Mouse (Mus musculus) liver, adult 2 months (tissue): Measurements from ENCODE around the gene Ncoa7. TPM values are rescaled to one million over a fixed set of nuclear protein-coding genes. Genes with fewer than 3 reads are reported as not detected.
A peak's percentile ranks its signal among the peaks of the same experiment; 100 is the strongest.
"Not testable (repeated sequence)": the region's sequence is repeated elsewhere in the genome, so short reads cannot be mapped to it uniquely, and the experiment has no call there.

Experiments
- DNase-seq: peaks from one replicate; pipeline ENCODE4 v3.0.0-alpha.2; 2011; ENCODE audit warnings: low read depth, low spot score; ENCODE audit errors: extremely low read depth
- H3K27ac ChIP-seq: fragments of 200-500 bp; replicated peaks from 2 replicates; pipeline ENCODE4 v1.5.1; 2012; ENCODE audit warnings: low read depth, mild to moderate bottlenecking, control low read depth, inconsistent platforms, low read length; ENCODE audit not compliant: insufficient read depth
- H3K27me3 ChIP-seq: fragments of 200-500 bp; 2 replicates; pipeline ENCODE4 v1.6.1; 2012; ENCODE audit warnings: mild to moderate bottlenecking, moderate library complexity, low read length, inconsistent platforms; ENCODE audit not compliant: control insufficient read depth, insufficient read depth
- H3K36me3 ChIP-seq: fragments of 200-500 bp; 2 replicates; pipeline ENCODE4 v1.6.1; 2012; ENCODE audit warnings: low read length, inconsistent platforms; ENCODE audit not compliant: control insufficient read depth, insufficient read depth
- H3K4me1 ChIP-seq: fragments of 200-500 bp; 2 replicates; pipeline ENCODE4 v1.6.1; 2011; ENCODE audit warnings: low read length; ENCODE audit not compliant: control insufficient read depth, insufficient read depth
- H3K4me3 ChIP-seq: fragments of 200-500 bp; 2 replicates; pipeline ENCODE4 v1.5.1; 2011; ENCODE audit warnings: low read depth, mild to moderate bottlenecking, control low read depth, low read length, moderate library complexity; ENCODE audit not compliant: insufficient read depth
- H3K79me2 ChIP-seq: fragments of 200-500 bp; 2 replicates; pipeline ENCODE4 v1.6.1; 2012; ENCODE audit warnings: inconsistent platforms, mild to moderate bottlenecking, low read length, moderate library complexity; ENCODE audit not compliant: control insufficient read depth, insufficient read depth
- H3K9ac ChIP-seq: fragments of 200-500 bp; 2 replicates; pipeline ENCODE4 v1.6.1; 2012; ENCODE audit warnings: low read depth, mild to moderate bottlenecking, control low read depth, inconsistent platforms, low read length
- CTCF ChIP-seq: fragments of 200-500 bp; IDR thresholded peaks from 2 replicates; pipeline ENCODE4 v1.5.1; 2011; ENCODE audit warnings: low read depth, low read length, control low read depth
- POLR2A ChIP-seq: fragments of 200-500 bp; IDR thresholded peaks from 2 replicates; pipeline ENCODE4 v1.6.1; 2011; ENCODE audit warnings: low read length, control low read depth; ENCODE audit not compliant: insufficient read depth; ENCODE audit errors: extremely low read depth
- WGBS: fragments of 180-500 bp; shearing (Covaris S2); methylation state at CpG from one replicate; pipeline ENCODE4 v1.1.7; 2018; 5-methylcytosine and 5-hydroxymethylcytosine counted together
- polyA plus RNA-seq: library from polyadenylated mRNA; depleted of rRNA; stranded (reverse); fragments of >200 nt; gene quantifications from 2 replicates; pipeline ENCODE4 v1.2.3, GENCODE M21; 2012
- total RNA-seq: library from RNA; depleted of rRNA; stranded (reverse); fragments of >200 nt; gene quantifications from 2 replicates; pipeline ENCODE4 v1.2.3, GENCODE M21; 2014

Ncoa7 gene
- total and polyA plus RNA-seq, 2 experiments, result 0.27 to 2.1 TPM

GRCm38 (mm10) chr10:30655655-30656054 is 147.5 kb downstream of the Ncoa7 start:
- peak; percentile 19 for DNase-seq
- H3K36me3 ChIP-seq, result peaks cover 3% of the 10 kb centered on the region; the same call in 1 of the 2 replicates
- no peaks in the 10 kb centered on the region for H3K79me2 ChIP-seq
- TF ChIP-seq CTCF, result no peak
- peak overlapping the region; percentile 51 for H3K4me3 ChIP-seq
- no peaks in the 10 kb centered on the region for H3K27me3 ChIP-seq
- 0 out of 2 replicates have a peak overlapping the region, but pooled peaks have one; percentile 27 for H3K27ac ChIP-seq
- WGBS, result 51% methylated on average over 5 of the region's 5 CpGs
- H3K9ac ChIP-seq, result peak overlapping the region; percentile 23
- no peaks in the 10 kb centered on the region for H3K4me1 ChIP-seq

GRCm38 (mm10) chr10:30647681-30648080 is 155.4 kb downstream of the Ncoa7 start:
- WGBS, result 76% methylated on average over 2 of the region's 2 CpGs

GRCm38 (mm10) chr10:30638216-30638615 is 164.9 kb downstream of the Ncoa7 start:
- Histone ChIP-seq H3K27me3 (no peaks in the 10 kb centered on the region), H3K9ac (no peak overlapping the region), H3K4me1 (no peaks in the 10 kb centered on the region), H3K79me2 (no peaks in the 10 kb centered on the region), H3K36me3 (no peaks in the 10 kb centered on the region), H3K4me3 (no peak overlapping the region), H3K27ac (no peak overlapping the region)
- no peak for DNase-seq
- no peak for TF ChIP-seq POLR2A
- TF ChIP-seq CTCF, result no peak
- 77% methylated on average over 3 of the region's 3 CpGs for WGBS

More at GRCm38 (mm10) chr10:30647681-30648080, 155.4 kb downstream of the Ncoa7 start:
- H3K9ac ChIP-seq, result no peak overlapping the region
- no peaks in the 10 kb centered on the region for H3K4me1 ChIP-seq
- no peak overlapping the region for H3K27ac ChIP-seq
- DNase-seq, result no peak
- H3K79me2 ChIP-seq, result no peaks in the 10 kb centered on the region
- no peaks in the 10 kb centered on the region; the same call in 1 of the 2 replicates for H3K36me3 ChIP-seq
- H3K4me3 ChIP-seq, result no peak overlapping the region
- TF ChIP-seq POLR2A (no peak), CTCF (no peak)
- H3K27me3 ChIP-seq, result no peaks in the 10 kb centered on the region

DNA sequence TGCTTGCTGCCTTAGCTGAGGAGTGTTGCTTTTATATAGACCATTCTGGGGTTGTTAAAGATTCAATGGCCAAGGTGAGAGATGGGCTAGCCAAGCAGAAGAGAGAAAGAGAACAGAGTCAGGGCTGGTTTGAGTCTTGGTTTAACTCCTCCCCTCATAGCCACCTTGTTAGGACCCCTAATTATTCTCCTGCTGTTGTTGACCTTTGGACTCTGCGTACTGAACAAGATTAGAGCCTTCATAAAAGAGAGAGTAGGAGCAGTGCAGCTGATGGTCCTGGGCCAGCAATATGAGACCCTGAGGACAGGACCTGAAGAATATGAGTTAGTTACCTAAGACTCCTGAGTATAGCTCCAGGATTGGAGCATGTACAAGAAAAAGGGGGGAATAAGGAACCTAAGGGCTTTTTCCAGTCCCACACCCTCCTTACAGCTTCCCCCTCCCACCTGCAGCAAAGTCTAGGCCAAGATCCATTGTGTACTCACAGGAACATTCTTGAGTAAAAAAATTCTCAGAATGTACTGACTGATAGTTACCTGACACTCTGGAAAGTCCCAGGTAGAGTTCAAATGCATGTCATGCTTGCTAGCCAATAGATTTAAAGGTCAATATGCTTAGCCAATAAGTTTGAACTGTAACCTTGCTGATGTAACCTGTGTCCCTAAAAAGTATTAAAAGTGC is 166.5 kb downstream of the Ncoa7 start:
- not testable (repeated sequence) for H3K27ac ChIP-seq, H3K27me3 ChIP-seq, H3K79me2 ChIP-seq, H3K9ac ChIP-seq, DNase-seq, H3K4me3 ChIP-seq, H3K36me3 ChIP-seq, H3K4me1 ChIP-seq
- 78% methylated on average over 1 of the region's 1 CpGs for WGBS

DNA sequence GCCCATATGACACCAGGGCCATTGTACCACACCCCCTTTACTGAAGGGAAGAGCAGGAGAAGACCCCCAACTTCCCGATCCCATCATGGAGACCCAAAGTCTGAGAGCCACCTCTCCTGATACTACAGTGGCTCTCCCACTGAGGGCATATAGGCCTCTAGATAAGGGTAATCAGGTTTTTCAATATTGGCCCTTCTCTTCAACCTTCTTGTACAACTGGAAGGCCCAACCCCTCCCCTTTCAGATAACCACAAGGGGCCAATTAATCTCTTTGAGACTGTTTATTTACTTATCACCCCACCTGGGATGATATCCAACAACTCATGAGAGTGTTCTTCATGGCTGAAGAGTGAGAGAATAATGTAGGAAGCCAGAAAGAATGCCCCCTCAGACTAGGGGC is 170.4 kb downstream of the Ncoa7 start:
- no peaks in the 10 kb centered on the region for H3K27me3 ChIP-seq
- H3K27ac ChIP-seq, result no peak overlapping the region
- no peaks in the 10 kb centered on the region for H3K36me3 ChIP-seq
- H3K4me3 ChIP-seq, result no peak overlapping the region
- WGBS, result 97% methylated on average over 1 of the region's 1 CpGs
- no peak for DNase-seq
- no peak overlapping the region for H3K9ac ChIP-seq
- no peaks in the 10 kb centered on the region for H3K79me2 ChIP-seq
- TF ChIP-seq CTCF (no peak), POLR2A (no peak)
- no peaks in the 10 kb centered on the region for H3K4me1 ChIP-seq

DNA sequence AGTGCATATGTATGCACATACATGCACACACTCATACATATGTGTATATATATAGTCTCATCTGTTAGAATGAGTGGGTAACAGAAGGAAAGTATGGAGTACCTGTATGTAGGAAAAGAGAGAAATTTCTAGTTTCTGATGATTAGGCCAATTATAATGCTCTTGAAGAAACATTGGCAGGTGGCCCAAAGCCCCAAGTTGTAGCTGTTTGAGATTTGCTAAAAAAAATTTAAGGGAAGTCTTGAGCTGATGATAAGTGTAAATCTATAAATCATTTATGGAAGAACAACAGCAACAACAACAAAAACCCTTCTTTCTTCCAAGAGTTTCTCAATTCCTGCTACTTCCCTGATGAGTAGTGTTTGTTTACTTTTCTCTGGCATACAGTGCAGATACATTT is 173.1 kb downstream of the Ncoa7 start:
- H3K4me1 ChIP-seq, result no peaks in the 10 kb centered on the region
- no peak overlapping the region for H3K4me3 ChIP-seq
- no peaks in the 10 kb centered on the region for H3K79me2 ChIP-seq
- no peaks in the 10 kb centered on the region for H3K36me3 ChIP-seq
- no peak overlapping the region for H3K27ac ChIP-seq
- TF ChIP-seq POLR2A, result no peak
- TF ChIP-seq CTCF, result no peak
- H3K27me3 ChIP-seq, result no peaks in the 10 kb centered on the region
- no peak overlapping the region for H3K9ac ChIP-seq
- no peak for DNase-seq
